Mouse (Mus musculus): ENCODE measurements around the gene Hoxc5.

- no peak for TF ChIP-seq CTCF (IDR thresholded peaks at IDR 0.05; ENCODE audit: borderline replicate concordance, control insufficient read depth, extremely low read depth, insufficient read depth, low read length, poor library complexity)
- no peak for TF ChIP-seq POLR2A (IDR thresholded peaks at IDR 0.05; ENCODE audit: control insufficient read depth, extremely low read depth, insufficient read depth, low read length, poor library complexity)
Observed at GRCm38 (mm10) chr15:102949696-102950095, 17.5 kb upstream of the Hoxc5 start.
